Mouse (Mus musculus) heart, adult 2 months (tissue): ENCODE measurements at regions not wholly inside any gene's neighbourhood (a gene's known extent, or its start where the extent isn't known, plus 50 kb on each side); places are given as distances from the start of the nearest gene placed in this dataset.

Source experiments
- DNase-seq, 2 experiments: peaks; one replicate each; pipeline ENCODE4 v3.0.0; 2021
- H3K27ac ChIP-seq: fragments of 200-600 bp; 2 replicates; pipeline ENCODE4 v1.8.1; 2022
- H3K27me3 ChIP-seq: fragments of 200-500 bp; 2 replicates; pipeline ENCODE4 v1.6.1; 2012; ENCODE audit warnings: mild to moderate bottlenecking, low read length, inconsistent platforms, mixed read lengths; ENCODE audit not compliant: control insufficient read depth, insufficient read depth
- H3K36me3 ChIP-seq: fragments of 200-500 bp; 2 replicates; pipeline ENCODE4 v1.6.1; 2012; ENCODE audit warnings: low read length, inconsistent platforms; ENCODE audit not compliant: control insufficient read depth, insufficient read depth
- H3K4me1 ChIP-seq: fragments of 200-500 bp; 2 replicates; pipeline ENCODE4 v1.6.1; 2011; ENCODE audit warnings: low read length; ENCODE audit not compliant: control insufficient read depth, insufficient read depth
- H3K4me3 ChIP-seq: fragments of 200-600 bp; 2 replicates; pipeline ENCODE4 v1.8.1; 2022
- H3K79me2 ChIP-seq: fragments of 200-500 bp; replicated peaks from 2 replicates; pipeline ENCODE4 v1.6.1; 2012; ENCODE audit warnings: mild to moderate bottlenecking, inconsistent platforms, low read length, moderate library complexity, mixed read lengths; ENCODE audit not compliant: control insufficient read depth, insufficient read depth
- H3K9ac ChIP-seq: fragments of 200-500 bp; 2 replicates; pipeline ENCODE4 v1.6.1; 2012; ENCODE audit warnings: low read depth, mild to moderate bottlenecking, control low read depth, inconsistent platforms, low read length, mixed read lengths
- CTCF ChIP-seq: fragments of 200-600 bp; IDR thresholded peaks from 2 replicates; pipeline ENCODE4 v1.8.1; 2022; ENCODE audit warnings: antibody characterized with exemption, mild to moderate bottlenecking, moderate library complexity
- EP300 ChIP-seq: fragments of 200-500 bp; IDR thresholded peaks from 2 replicates; pipeline ENCODE4 v1.6.1; 2011; ENCODE audit warnings: low read depth, low read length, control low read depth; ENCODE audit not compliant: insufficient read depth
- POLR2A ChIP-seq: fragments of 200-500 bp; IDR thresholded peaks from 2 replicates; pipeline ENCODE4 v1.6.1; 2011; ENCODE audit warnings: mild to moderate bottlenecking, low read depth, low read length, control low read depth; ENCODE audit not compliant: insufficient read depth
- WGBS: fragments of 180-500 bp; shearing (Covaris S2); methylation state at CpG from one replicate; pipeline ENCODE4 v1.1.7; 2018; 5-methylcytosine and 5-hydroxymethylcytosine counted together
- intact Hi-C: fragments of 180-260 bp; cut with DNase I; formaldehyde crosslinking; loops from one replicate; pipeline ENCODE4 v1.15.1; 2025

GRCm38 (mm10) chr1:128701326-128701725, 109.2 kb upstream of the Cxcr4 start:
- Histone ChIP-seq H3K4me3 (no peak overlapping the region), H3K36me3 (no peaks in the 10 kb centered on the region), H3K27ac (no peak overlapping the region), H3K4me1 (peaks cover 4% of the 10 kb centered on the region), H3K9ac (no peak overlapping the region), H3K27me3 (no peaks in the 10 kb centered on the region), H3K79me2 (no peaks in the 10 kb centered on the region)
- DNase-seq: peak in 1 of 2 experiments; percentile 15
- WGBS: 40% methylated on average over 3 of the region's 3 CpGs
- intact Hi-C loops: no loop called here
- TF ChIP-seq EP300 (no peak), POLR2A (no peak), CTCF (no peak)

- TF ChIP-seq POLR2A (no peak), EP300 (no peak), CTCF (no peak)
- Histone ChIP-seq H3K79me2 (no peaks in the 10 kb centered on the region), H3K4me1 (peaks cover 1% of the 10 kb centered on the region; the same call in 1 of the 2 replicates), H3K9ac (no peak overlapping the region), H3K4me3 (no peak overlapping the region), H3K27ac (no peak overlapping the region), H3K36me3 (no peaks in the 10 kb centered on the region), H3K27me3 (no peaks in the 10 kb centered on the region)
- DNase-seq: no peak
- intact Hi-C loops: no loop called here
- 78% methylated on average over 4 of the region's 4 CpGs for WGBS
Measured at GRCm38 (mm10) chr1:128697962-128698361, 105.9 kb upstream of the Cxcr4 start.

- DNase-seq: peak in 1 of 2 experiments; percentile 27
- Histone ChIP-seq H3K4me1 (peaks cover 1% of the 10 kb centered on the region; the same call in 1 of the 2 replicates), H3K9ac (no peak overlapping the region), H3K27me3 (no peaks in the 10 kb centered on the region), H3K27ac (no peak overlapping the region), H3K36me3 (no peaks in the 10 kb centered on the region), H3K4me3 (no peak overlapping the region), H3K79me2 (no peaks in the 10 kb centered on the region)
- no peak for TF ChIP-seq CTCF
- no peak for TF ChIP-seq POLR2A
- no peak for TF ChIP-seq EP300
- intact Hi-C loops: no loop called here
- 53% methylated on average over 2 of the region's 2 CpGs for WGBS
Measured at GRCm38 (mm10) chr1:128695936-128696335, 103.8 kb upstream of the Cxcr4 start.

- Histone ChIP-seq H3K4me3 (no peak overlapping the region), H3K79me2 (no peaks in the 10 kb centered on the region), H3K27me3 (no peaks in the 10 kb centered on the region), H3K27ac (no peak overlapping the region), H3K4me1 (peaks cover 1% of the 10 kb centered on the region; the same call in 1 of the 2 replicates), H3K9ac (no peak overlapping the region), H3K36me3 (no peaks in the 10 kb centered on the region)
- no peak for DNase-seq
- no peak for TF ChIP-seq POLR2A
- no peak for TF ChIP-seq EP300
- no peak for TF ChIP-seq CTCF
- intact Hi-C loops: no loop called here
Measured at GRCm38 (mm10) chr1:128692799-128693198, 100.7 kb upstream of the Cxcr4 start.

- no peaks in the 10 kb centered on the region for H3K27me3 ChIP-seq
- no peak overlapping the region for H3K27ac ChIP-seq
- 66% methylated on average over 8 of the region's 8 CpGs for WGBS
- no peaks in the 10 kb centered on the region for H3K36me3 ChIP-seq
- TF ChIP-seq EP300 (no peak), CTCF (no peak), POLR2A (no peak)
- DNase-seq: no peak
- H3K4me3 ChIP-seq: no peak overlapping the region
- no peak overlapping the region for H3K9ac ChIP-seq
- H3K79me2 ChIP-seq: no peaks in the 10 kb centered on the region
- intact Hi-C loops: no loop called here
- H3K4me1 ChIP-seq: peaks cover 1% of the 10 kb centered on the region; the same call in 1 of the 2 replicates
Measured at GRCm38 (mm10) chr1:128692313-128692712, 100.2 kb upstream of the Cxcr4 start.

- H3K9ac ChIP-seq: no peak overlapping the region
- H3K36me3 ChIP-seq: no peaks in the 10 kb centered on the region
- TF ChIP-seq EP300 (no peak), POLR2A (no peak), CTCF (no peak)
- H3K79me2 ChIP-seq: no peaks in the 10 kb centered on the region
- H3K4me1 ChIP-seq: no peaks in the 10 kb centered on the region
- H3K4me3 ChIP-seq: no peak overlapping the region
- intact Hi-C loops: no loop called here
- H3K27ac ChIP-seq: no peak overlapping the region
- H3K27me3 ChIP-seq: no peaks in the 10 kb centered on the region
- no peak for DNase-seq
- 74% methylated on average over 9 of the region's 9 CpGs for WGBS
Measured at GRCm38 (mm10) chr1:128687236-128687927, 95.3 kb upstream of the Cxcr4 start.
